Mouse (Mus musculus) hindbrain, postnatal 0 days (tissue): Measurements from ENCODE around the gene Anxa9. TPM values are rescaled to one million over a fixed set of nuclear protein-coding genes. Genes with fewer than 3 reads are reported as not detected.
A peak's percentile ranks its signal among the peaks of the same experiment; 100 is the strongest.
"Not testable (repeated sequence)": the region's sequence is repeated elsewhere in the genome, so short reads cannot be mapped to it uniquely, and the experiment has no call there.

Experiments
- ATAC-seq: fragments of 200-750 bp; cut with Nextera tagmentation; 2 replicates; pipeline ENCODE4 v1.8.0; 2017; ENCODE audit warnings: mild to moderate bottlenecking, moderate TSS enrichment, moderate library complexity
- DNase-seq: peaks from one replicate; pipeline ENCODE4 v3.0.0-alpha.2; 2015; ENCODE audit warnings: low spot score
- H3K27ac ChIP-seq: fragments of 300-500 bp; sonication (generic); 2 replicates; pipeline ENCODE4 v1.5.1; 2014; ENCODE audit warnings: mild to moderate bottlenecking
- H3K27me3 ChIP-seq: fragments of 300-500 bp; sonication (generic); 2 replicates; pipeline ENCODE4 v1.6.1; 2014; ENCODE audit warnings: low read length, mixed read lengths; ENCODE audit not compliant: insufficient read depth
- H3K36me3 ChIP-seq: fragments of 300-500 bp; sonication (generic); 2 replicates; pipeline ENCODE4 v1.6.1; 2014; ENCODE audit warnings: low read length, mixed read lengths; ENCODE audit not compliant: insufficient read depth
- H3K4me1 ChIP-seq: fragments of 300-500 bp; sonication (generic); 2 replicates; pipeline ENCODE4 v1.6.1; 2014; ENCODE audit warnings: antibody characterized with exemption, low read length, mixed read lengths; ENCODE audit not compliant: insufficient read depth
- H3K4me2 ChIP-seq: fragments of 300-500 bp; sonication (generic); 2 replicates; pipeline ENCODE4 v1.6.1; 2014; ENCODE audit warnings: low read depth, mild to moderate bottlenecking, low read length, moderate library complexity, mixed read lengths
- H3K4me3 ChIP-seq: fragments of 300-500 bp; sonication (generic); 2 replicates; pipeline ENCODE4 v1.5.1; 2014; ENCODE audit warnings: low read length
- H3K9ac ChIP-seq: fragments of 300-500 bp; sonication (generic); replicated peaks from 2 replicates; pipeline ENCODE4 v1.6.1; 2014; ENCODE audit warnings: mild to moderate bottlenecking, low read length, moderate library complexity, mixed read lengths
- H3K9me3 ChIP-seq: fragments of 300-500 bp; sonication (generic); 2 replicates; pipeline ENCODE4 v1.6.1; 2016; ENCODE audit warnings: low read length, mixed read lengths
- CTCF ChIP-seq: IDR thresholded peaks from 2 replicates; pipeline ENCODE4 v1.5.1; 2016; ENCODE audit warnings: antibody characterized with exemption, control low read depth, low read depth
- whole genome bisulfite sequencing: fragments of 180-500 bp; shearing (Covaris S2); extraction: QIAGEN DNeasy Blood & Tissue Kit; methylation state at CpG from one replicate; pipeline ENCODE4 v1.1.7; 2014; 5-methylcytosine and 5-hydroxymethylcytosine counted together
- polyA plus RNA-seq: library from polyadenylated mRNA; unstranded; fragments of >200 nt; fragmentation: Nextera tagmentation; extraction: Ambion mirVana; gene quantifications from 2 replicates; pipeline ENCODE4 v1.2.1, GENCODE M21; 2015
- total RNA-seq: library from RNA; depleted of rRNA; stranded (reverse); fragments of >200 nt; gene quantifications from 2 replicates; pipeline ENCODE4 v1.2.3, GENCODE M21; 2014; rRNA removed

The Anxa9 gene
- total RNA-seq (0.31 TPM in 1 of 2 replicates, not detected in the other), polyA plus RNA-seq (0.28 and 0.48 TPM in 2 replicates)

GRCm38 (mm10) chr3:95307100-95307499 is at the start of gene Anxa9:
TSS of gene Anxa9 (minus strand) at chr3:95307176.
- ATAC-seq = peak; percentile 18; the same call in 1 of the 2 replicates
- TF ChIP-seq CTCF = no peak
- no peak within 1 kb of the TSS for H3K27ac ChIP-seq
- H3K27me3 ChIP-seq = no peaks in the 10 kb centered on the region
- no peaks in the 10 kb centered on the region for H3K9me3 ChIP-seq
- H3K4me3 ChIP-seq = no peak within 1 kb of the TSS
- H3K9ac ChIP-seq = no peak within 1 kb of the TSS
- no peaks in the 10 kb centered on the region for H3K36me3 ChIP-seq
- no peak within 1 kb of the TSS for H3K4me2 ChIP-seq
- DNase-seq = no peak
- H3K4me1 ChIP-seq = no peaks in the 10 kb centered on the region
- 76% methylated on average over 7 of the region's 7 CpGs for WGBS

- not testable (repeated sequence) for H3K27ac ChIP-seq, H3K4me1 ChIP-seq, H3K9me3 ChIP-seq, H3K27me3 ChIP-seq, DNase-seq, H3K9ac ChIP-seq
- Histone ChIP-seq H3K4me3 (peak overlapping the region; percentile 45), H3K4me2 (peak overlapping the region; percentile 52; the same call in 1 of the 2 replicates), H3K36me3 (peaks cover 20% of the 10 kb centered on the region)
- 0 out of 2 replicates have a peak, but pooled peaks have one; percentile 30 for ATAC-seq
- 29% methylated on average over 8 of the region's 19 CpGs for WGBS
Measured at GRCm38 (mm10) chr3:95355911-95356544, 49.1 kb upstream of the Anxa9 start.

DNA sequence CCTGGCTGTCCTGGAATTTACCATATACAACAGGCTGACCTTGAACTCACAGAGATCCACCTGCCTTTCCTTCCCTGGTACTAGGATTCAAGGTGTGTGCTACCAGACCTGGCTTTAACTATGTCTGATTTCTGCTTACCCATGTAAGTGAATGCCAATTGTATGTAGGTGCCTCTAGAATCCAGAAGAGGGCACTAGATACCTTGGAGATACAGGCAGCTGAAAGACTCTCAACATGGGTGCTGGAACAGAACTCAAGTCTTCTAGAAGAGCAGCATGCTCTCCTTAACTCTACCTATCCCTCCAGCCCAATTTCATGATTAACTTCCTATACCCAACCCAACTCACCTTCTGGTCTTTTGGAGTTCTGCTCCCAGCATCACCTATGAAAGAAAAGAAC is 42.5 kb upstream of the Anxa9 start:
- ATAC-seq = peak; percentile 24; the same call in 1 of the 2 replicates
- DNase-seq = peak; percentile 63
- H3K9ac ChIP-seq = no peak overlapping the region
- no peaks in the 10 kb centered on the region for H3K4me1 ChIP-seq
- H3K4me3 ChIP-seq = no peak overlapping the region
- H3K36me3 ChIP-seq = peaks cover 60% of the 10 kb centered on the region
- H3K4me2 ChIP-seq = no peak overlapping the region
- no peaks in the 10 kb centered on the region for H3K9me3 ChIP-seq
- peak; percentile 72 for TF ChIP-seq CTCF
- no peaks in the 10 kb centered on the region for H3K27me3 ChIP-seq
- no peak overlapping the region for H3K27ac ChIP-seq

DNA sequence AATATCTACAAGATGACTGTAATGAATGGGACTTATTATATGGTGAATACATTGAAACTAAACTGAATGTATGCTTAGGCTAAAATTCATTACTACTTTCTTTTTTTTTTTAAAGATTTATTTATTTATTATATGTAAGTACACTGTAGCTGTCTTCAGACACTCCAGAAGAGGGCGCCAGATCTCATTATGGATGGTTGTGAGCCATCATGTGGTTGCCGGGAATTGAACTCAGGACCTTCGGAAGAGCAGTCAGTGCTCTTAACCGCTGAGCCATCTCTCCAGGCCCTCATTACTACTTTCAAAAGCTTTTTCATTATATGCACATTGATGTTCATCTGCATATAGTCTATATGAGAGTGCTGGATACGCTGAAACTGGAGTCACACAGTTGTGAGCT is 41.4 kb upstream of the Anxa9 start:
- H3K36me3 ChIP-seq = peaks cover 59% of the 10 kb centered on the region
- not testable (repeated sequence) for H3K9me3 ChIP-seq, H3K9ac ChIP-seq, H3K4me3 ChIP-seq, H3K4me2 ChIP-seq, DNase-seq, H3K27me3 ChIP-seq, H3K27ac ChIP-seq, ATAC-seq, H3K4me1 ChIP-seq
- WGBS = 97% methylated on average over 5 of the region's 5 CpGs

DNA sequence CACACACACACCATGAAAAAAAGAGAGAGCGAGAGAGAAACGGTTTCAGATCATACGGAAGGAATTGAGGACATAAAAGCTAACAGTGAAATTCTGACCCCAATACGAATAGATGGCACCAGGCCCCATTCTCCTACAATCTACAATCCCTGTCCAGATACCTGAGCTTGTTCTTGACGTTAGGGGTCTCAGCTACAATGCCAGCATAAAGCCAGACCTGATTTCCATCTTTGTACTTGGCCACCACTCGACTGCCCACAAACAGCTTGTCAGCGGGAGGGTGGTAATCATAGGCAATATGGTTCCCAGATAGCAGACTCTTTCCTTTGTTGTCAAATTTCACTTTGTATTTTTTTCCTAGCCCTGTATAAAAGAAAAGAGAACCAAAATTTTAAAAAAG is 39.5 kb upstream of the Anxa9 start:
- Histone ChIP-seq H3K27ac (no peak overlapping the region), H3K9ac (no peak overlapping the region), H3K9me3 (no peaks in the 10 kb centered on the region), H3K4me3 (no peak overlapping the region), H3K27me3 (no peaks in the 10 kb centered on the region), H3K4me1 (no peaks in the 10 kb centered on the region), H3K4me2 (no peak overlapping the region), H3K36me3 (peaks cover 60% of the 10 kb centered on the region)
- TF ChIP-seq CTCF = no peak
- WGBS = 93% methylated on average over 7 of the region's 7 CpGs
- DNase-seq (no peak), ATAC-seq (no peak)

DNA sequence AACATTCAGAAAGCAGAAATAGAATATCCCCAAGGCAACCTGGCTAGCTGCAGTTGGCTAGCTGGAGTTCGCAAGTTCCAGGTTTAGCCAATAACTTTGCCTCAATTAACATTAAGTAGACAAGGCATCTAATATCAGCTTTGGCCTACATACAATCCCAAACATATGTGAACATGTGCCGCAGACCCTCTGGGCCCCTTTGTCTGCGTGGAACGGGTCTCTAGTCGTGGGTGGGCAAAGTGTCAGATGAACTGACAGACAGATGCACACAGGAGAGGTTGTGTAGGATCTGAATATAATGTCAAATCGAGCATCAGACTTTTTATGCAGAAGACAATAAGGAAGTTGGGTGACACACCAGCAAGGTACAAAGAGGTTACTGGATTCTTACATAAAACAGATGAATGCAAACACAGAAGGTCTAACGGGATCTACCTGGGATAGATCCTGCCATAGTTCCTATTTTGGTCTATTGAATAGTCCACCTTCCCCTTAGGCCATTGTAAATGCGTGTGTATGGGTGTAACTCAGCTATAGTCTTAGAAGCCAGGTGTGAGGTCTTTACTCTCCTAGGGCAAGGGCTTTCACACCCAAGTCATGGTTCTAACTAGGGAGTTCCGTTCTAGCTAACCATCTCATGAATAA is 36.5 kb upstream of the Anxa9 start:
- H3K9me3 ChIP-seq, H3K4me2 ChIP-seq, H3K4me3 ChIP-seq, H3K27me3 ChIP-seq, ATAC-seq, DNase-seq, H3K9ac ChIP-seq, H3K27ac ChIP-seq, H3K4me1 ChIP-seq: not testable (repeated sequence)
- H3K36me3 ChIP-seq = peaks cover 70% of the 10 kb centered on the region
- WGBS = 94% methylated on average over 9 of the region's 9 CpGs

GRCm38 (mm10) chr3:95338251-95338650 is 31.3 kb upstream of the Anxa9 start:
- Histone ChIP-seq H3K9ac (no peak overlapping the region), H3K4me1 (no peaks in the 10 kb centered on the region), H3K36me3 (peaks cover 79% of the 10 kb centered on the region), H3K27ac (no peak overlapping the region), H3K9me3 (no peaks in the 10 kb centered on the region), H3K27me3 (no peaks in the 10 kb centered on the region), H3K4me3 (no peak overlapping the region), H3K4me2 (no peak overlapping the region)
- TF ChIP-seq CTCF = no peak
- DNase-seq = no peak
- 87% methylated on average over 4 of the region's 4 CpGs for WGBS
- ATAC-seq = no peak
